Mouse (Mus musculus) embryonic fibroblast, embryonic 13.5 days (primary cell): ENCODE measurements around the gene Itga2b. TPM values are rescaled to one million over a fixed set of nuclear protein-coding genes. Genes with fewer than 3 reads are reported as not detected.
A peak's percentile ranks its signal among the peaks of the same experiment; 100 is the strongest.

ENCODE experiments used
- H3K27ac ChIP-seq: 2 replicates; pipeline ENCODE4 v1.5.1; 2012; ENCODE audit warnings: low read length, control low read depth, inconsistent platforms; ENCODE audit not compliant: insufficient read depth
- H3K4me1 ChIP-seq: 2 replicates; pipeline ENCODE4 v1.6.1; 2011; ENCODE audit warnings: low read length; ENCODE audit not compliant: control insufficient read depth, insufficient read depth
- H3K4me3 ChIP-seq: 2 replicates; pipeline ENCODE4 v1.5.1; 2011; ENCODE audit warnings: mild to moderate bottlenecking, control low read depth, low read length; ENCODE audit not compliant: insufficient read depth
- CTCF ChIP-seq: IDR thresholded peaks from 2 replicates; pipeline ENCODE4 v1.5.1; 2011; ENCODE audit warnings: mild to moderate bottlenecking, control low read depth, low read length, moderate library complexity, borderline replicate concordance; ENCODE audit not compliant: insufficient read depth
- POLR2A ChIP-seq: IDR thresholded peaks from 2 replicates; pipeline ENCODE4 v1.6.1; 2011; ENCODE audit warnings: low read depth, mild to moderate bottlenecking, control low read depth, low read length, moderate library complexity
- polyA plus RNA-seq: library from polyadenylated mRNA; stranded (reverse); fragments of >200 nt; gene quantifications from 2 replicates; pipeline ENCODE4 v1.2.4, GENCODE M21; 2011; ENCODE audit warnings: low read depth; ENCODE audit not compliant: missing spikeins, insufficient read length

The Itga2b gene
- polyA plus RNA-seq, 1 experiment, result 11.6 TPM

DNA sequence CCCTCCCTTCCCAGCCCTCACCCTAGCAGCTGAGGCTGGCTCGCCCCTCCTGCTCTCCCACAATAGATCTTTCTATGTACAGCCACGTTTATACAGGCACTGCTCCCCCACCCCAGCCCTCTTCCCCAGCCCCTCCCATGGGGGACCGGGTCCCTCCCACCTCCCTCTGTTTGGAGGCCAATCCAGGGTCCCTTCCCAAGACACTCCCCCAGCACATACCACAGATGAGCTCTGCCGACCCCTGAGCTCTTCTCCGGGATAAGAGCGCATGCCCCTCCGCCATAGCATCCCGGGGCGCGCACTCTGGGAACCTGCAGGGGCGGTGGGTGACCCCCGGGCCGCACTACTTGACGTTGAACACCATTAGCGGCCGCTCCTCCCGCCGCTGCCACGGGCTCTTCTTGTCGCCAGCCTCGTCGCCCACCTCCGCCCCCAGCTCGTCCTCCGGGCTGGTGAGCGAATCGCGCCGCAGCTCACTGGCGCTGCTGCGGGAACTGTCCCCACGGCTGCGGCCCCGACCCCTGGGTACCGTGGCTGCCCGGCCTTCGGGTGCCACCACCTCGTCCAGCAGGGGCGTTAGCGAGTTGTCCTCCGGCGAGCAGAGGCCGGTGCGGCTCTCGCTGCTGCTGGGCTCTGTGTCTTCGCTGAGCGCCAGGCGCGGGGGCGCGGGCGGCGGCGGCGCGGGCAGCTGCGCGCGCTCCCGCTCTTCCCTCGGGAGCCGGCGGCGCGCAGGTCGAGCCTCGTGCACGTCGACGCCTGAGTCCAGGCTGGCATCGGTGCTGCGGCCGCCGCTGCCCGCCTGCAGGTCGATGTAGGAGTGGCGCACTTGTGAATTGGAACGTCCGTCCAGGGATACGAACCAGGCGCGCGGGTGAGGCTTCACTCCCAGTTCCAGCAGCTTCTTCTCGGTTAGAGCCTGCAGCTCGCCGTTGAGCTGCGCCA is 32.5 kb downstream of the Itga2b start:
- TF ChIP-seq CTCF (peak; percentile 35; the same call in 1 of the 2 replicates), POLR2A (no peak)
- peak overlapping the region; percentile 37; the same call in 1 of the 2 replicates for H3K27ac ChIP-seq
- H3K4me1 ChIP-seq, result peaks cover 10% of the 10 kb centered on the region
- H3K4me3 ChIP-seq, result 0 out of 2 replicates have a peak overlapping the region, but pooled peaks have one; percentile 6

DNA sequence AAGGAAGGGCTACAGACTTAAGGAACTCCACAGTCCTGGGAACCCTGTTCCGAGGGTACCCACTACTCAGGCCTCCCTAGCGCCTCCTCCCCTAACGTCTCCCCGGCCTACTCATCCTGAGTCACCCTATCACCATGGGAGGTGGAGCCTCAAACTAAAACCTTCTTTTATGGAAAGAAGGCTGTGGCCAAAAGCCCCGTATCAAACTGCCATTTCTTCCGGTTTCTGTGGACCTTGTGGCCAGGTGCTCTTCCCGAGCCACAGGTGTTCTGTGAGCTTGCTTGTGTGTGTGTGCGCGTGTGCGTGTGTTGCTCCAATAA is 33.5 kb downstream of the Itga2b start:
- TF ChIP-seq POLR2A (no peak), CTCF (no peak)
- H3K4me1 ChIP-seq, result peaks cover 10% of the 10 kb centered on the region
- H3K4me3 ChIP-seq, result no peak overlapping the region
- H3K27ac ChIP-seq, result peak overlapping the region; percentile 37; the same call in 1 of the 2 replicates

DNA sequence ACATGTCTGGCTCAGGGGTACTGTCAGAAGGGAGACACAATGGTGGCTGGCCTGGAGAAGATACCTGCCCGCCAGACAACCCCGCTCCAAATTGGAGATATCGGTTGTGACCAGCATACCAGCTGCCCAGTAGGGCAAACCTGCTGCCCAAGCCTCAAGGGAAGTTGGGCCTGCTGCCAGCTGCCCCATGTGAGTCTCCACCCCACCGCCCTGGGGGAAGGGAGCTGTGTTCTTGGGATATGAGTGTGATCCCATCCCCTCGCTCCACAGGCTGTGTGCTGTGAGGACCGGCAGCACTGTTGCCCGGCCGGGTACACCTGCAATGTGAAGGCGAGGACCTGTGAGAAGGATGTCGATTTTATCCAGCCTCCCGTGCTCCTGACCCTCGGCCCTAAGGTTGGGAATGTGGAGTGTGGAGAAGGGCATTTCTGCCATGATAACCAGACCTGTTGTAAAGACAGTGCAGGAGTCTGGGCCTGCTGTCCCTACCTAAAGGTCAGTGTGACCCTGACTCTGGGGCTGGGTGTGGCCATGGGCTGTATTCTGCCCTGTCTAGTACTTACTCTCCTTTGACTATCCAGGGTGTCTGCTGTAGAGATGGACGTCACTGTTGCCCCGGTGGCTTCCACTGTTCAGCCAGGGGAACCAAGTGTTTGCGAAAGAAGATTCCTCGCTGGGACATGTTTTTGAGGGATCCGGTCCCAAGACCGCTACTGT is 34.0 kb downstream of the Itga2b start:
- Histone ChIP-seq H3K4me3 (no peak overlapping the region), H3K27ac (peak overlapping the region; percentile 28; the same call in 1 of the 2 replicates), H3K4me1 (peaks cover 10% of the 10 kb centered on the region)
- TF ChIP-seq CTCF, result no peak
- no peak for TF ChIP-seq POLR2A

DNA sequence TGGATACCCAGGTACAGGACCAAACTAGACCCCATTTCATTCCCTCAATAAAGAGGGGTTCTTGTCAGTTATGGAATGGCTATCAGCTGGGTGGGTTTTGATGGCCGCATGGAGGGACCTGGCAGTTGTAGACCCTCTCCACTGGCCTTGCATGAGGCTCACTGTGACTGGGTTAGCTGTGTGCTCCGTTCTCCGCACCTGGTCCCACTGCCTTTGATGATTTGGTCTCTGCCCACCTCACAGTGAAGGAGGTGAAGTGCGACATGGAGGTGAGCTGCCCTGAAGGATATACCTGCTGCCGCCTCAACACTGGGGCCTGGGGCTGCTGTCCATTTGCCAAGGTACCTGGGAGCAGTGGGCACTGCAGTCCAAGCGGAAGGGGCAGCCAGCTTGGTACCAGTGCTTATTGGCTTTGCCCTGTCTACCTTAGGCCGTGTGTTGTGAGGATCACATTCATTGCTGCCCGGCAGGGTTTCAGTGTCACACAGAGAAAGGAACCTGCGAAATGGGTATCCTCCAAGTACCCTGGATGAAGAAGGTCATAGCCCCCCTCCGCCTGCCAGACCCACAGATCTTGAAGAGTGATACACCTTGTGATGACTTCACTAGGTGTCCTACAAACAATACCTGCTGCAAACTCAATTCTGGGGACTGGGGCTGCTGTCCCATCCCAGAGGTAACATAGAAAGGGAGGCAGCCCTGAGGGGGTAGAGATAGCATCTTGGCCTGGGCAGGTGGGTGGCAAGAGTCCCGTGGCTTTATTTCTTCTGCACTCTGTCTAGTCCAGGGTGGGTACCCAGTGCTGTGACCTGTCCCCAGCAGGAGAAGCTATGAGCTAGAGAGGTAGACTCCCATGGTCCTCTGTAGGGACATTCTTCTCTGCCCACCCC is 34.9 kb downstream of the Itga2b start:
- Histone ChIP-seq H3K4me3 (no peak overlapping the region), H3K4me1 (peaks cover 10% of the 10 kb centered on the region), H3K27ac (no peak overlapping the region)
- TF ChIP-seq POLR2A (no peak), CTCF (no peak)

DNA sequence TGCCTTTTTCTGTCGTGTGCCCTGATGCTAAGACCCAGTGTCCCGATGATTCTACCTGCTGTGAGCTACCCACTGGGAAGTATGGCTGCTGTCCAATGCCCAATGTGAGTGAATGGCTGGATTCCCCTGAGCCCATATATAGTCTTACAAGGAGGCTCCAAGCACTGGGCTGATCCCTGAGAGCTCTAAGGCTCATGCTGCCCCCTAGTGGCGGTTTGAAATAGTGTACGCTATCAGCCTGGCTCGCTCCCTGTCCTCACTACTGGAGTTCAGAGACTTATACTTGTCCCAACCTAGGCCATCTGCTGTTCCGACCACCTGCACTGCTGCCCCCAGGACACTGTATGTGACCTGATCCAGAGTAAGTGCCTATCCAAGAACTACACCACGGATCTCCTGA is 35.5 kb downstream of the Itga2b start:
- TF ChIP-seq POLR2A (no peak), CTCF (peak; percentile 70)
- Histone ChIP-seq H3K4me3 (no peak overlapping the region), H3K4me1 (peaks cover 10% of the 10 kb centered on the region), H3K27ac (no peak overlapping the region)

DNA sequence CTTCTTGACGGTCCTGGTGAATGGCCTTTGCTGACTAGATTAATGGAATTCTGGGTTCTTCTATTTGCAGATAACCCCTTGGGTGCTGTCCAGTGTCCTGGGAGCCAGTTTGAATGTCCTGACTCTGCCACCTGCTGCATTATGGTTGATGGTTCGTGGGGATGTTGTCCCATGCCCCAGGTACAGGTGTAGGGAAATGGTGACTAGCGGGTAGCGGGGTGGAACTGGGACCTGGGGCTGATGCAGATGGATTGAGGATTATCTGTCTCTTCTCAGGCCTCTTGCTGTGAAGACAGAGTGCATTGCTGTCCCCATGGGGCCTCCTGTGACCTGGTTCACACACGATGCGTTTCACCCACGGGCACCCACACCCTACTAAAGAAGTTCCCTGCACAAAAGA is 36.1 kb downstream of the Itga2b start:
- Histone ChIP-seq H3K4me1 (peaks cover 13% of the 10 kb centered on the region), H3K27ac (no peak overlapping the region), H3K4me3 (no peak overlapping the region)
- no peak for TF ChIP-seq CTCF
- TF ChIP-seq POLR2A, result no peak

DNA sequence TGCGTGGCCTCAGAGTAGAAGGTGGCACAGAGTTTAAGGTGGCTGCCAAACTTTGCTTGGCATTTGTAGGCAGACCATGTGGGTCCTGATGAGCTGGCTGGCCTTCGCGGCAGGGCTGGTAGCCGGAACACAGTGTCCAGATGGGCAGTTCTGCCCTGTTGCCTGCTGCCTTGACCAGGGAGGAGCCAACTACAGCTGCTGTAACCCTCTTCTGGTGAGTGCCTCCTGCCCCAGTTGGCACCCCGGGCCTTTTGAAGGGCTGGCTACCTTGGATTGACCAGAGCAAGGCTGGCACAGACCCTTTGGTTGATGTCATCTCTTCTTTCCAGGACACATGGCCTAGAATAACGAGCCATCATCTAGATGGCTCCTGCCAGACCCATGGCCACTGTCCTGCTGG is 37.0 kb downstream of the Itga2b start:
- TF ChIP-seq CTCF (no peak), POLR2A (no peak)
- Histone ChIP-seq H3K4me1 (peaks cover 14% of the 10 kb centered on the region), H3K27ac (no peak overlapping the region), H3K4me3 (no peak overlapping the region)

DNA sequence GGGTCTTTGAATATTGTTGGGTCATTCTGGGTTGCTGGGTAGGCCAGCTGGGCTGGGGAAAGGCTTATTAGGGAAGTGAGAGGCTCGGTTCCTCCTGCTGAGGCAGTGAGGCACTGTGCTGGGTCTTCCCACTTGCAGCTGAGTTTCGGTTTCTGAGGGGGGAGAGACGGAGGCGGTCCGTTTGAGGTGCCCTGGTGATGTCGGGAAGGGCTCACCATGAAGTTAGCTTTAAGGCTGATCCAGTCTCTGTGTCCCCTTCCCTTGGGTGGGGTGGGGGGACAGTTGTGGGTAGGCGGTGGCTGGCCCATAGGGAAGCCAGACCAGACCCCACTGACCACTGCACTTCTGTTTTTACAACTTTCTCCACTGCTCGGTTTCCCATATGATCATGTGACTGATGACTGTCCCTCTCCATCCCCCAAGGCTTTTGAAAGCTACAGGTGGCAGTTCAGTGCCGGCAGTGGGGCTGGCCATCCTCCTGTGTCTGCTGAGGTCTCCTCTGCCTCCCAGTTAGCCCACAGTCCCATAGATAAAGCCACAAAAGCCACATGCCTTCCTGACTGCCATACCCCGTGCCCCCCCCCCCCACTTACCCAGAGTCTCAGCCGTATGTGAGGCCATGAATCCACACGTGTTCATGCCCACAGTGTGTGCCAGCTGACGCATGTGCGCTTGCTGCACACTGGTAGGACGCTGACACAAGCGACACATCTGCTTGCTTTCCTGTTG is 37.6 kb downstream of the Itga2b start:
- 0 out of 2 replicates have a peak, but pooled peaks have one; percentile 8 for TF ChIP-seq POLR2A
- TF ChIP-seq CTCF, result no peak
- Histone ChIP-seq H3K4me1 (peaks cover 14% of the 10 kb centered on the region), H3K27ac (no peak overlapping the region), H3K4me3 (peak overlapping the region; percentile 21)

DNA sequence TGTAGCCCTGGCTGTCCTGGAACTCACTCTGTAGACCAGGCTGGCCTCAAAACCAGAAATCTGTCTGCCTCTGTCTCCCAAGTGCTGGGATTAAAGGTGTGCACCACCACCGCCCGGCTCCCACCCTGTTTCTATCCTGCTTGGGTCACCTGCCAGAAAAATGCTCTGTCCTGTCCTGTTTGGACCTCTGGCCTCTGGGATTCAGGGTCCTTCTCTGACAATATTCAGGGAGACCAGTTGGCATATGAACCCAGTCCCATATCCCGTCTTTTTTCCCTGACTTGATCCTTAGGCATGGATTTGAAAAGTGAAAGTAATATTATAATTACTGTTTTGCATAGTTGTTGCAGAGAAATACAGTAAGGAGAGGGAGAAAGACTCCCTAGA is 38.2 kb downstream of the Itga2b start:
- Histone ChIP-seq H3K27ac (no peak overlapping the region), H3K4me1 (peaks cover 14% of the 10 kb centered on the region), H3K4me3 (peak overlapping the region; percentile 21)
- TF ChIP-seq CTCF (no peak), POLR2A (no peak)
